Mouse (Mus musculus) adipocyte (in vitro differentiated cells): ENCODE measurements around the gene Gm39566.

Source experiments
- DNase-seq: peaks from one replicate; pipeline ENCODE4 v3.0.0-alpha.2; 2016; ENCODE audit warnings: low spot score

The Gm39566 gene

GRCm38 (mm10) chr11:69834001-69834549, 19.0 kb upstream of the Gm39566 start:
- DNase-seq, result no peak

GRCm38 (mm10) chr11:69833554-69833953, 18.5 kb upstream of the Gm39566 start:
- DNase-seq, result no peak

DNA sequence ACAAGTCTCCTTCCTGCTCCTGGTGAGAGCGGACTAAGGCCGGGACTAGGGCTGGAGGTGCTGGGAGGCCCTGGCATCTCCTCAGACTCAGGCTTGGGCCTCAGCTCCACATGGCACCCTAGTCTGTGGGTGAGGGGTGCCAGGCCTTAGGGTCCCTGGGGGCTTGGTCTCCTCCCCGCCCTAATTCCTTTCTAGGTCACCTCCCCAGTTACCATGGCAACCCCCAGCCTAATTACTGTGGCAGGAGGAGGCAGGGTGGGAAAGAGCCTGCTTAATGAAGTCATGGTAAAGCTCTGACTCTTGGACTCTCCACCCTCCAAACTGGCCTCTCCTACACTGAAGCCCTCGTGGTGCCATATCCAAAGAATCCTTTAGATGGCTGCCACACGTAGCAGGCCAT, 13.7 kb upstream of the Gm39566 start:
- DNase-seq, result no peak

- DNase-seq, result no peak
Measured at GRCm38 (mm10) chr11:69823456-69823855, 8.4 kb upstream of the Gm39566 start.

- no peak for DNase-seq
Measured at GRCm38 (mm10) chr11:69822080-69822479, 7.0 kb upstream of the Gm39566 start, which contains the start of gene Spem1. Spem1 (minus strand) TSS chr11:69822180.

GRCm38 (mm10) chr11:69818871-69819270, 3.8 kb upstream of the Gm39566 start:
- DNase-seq, result no peak

DNA sequence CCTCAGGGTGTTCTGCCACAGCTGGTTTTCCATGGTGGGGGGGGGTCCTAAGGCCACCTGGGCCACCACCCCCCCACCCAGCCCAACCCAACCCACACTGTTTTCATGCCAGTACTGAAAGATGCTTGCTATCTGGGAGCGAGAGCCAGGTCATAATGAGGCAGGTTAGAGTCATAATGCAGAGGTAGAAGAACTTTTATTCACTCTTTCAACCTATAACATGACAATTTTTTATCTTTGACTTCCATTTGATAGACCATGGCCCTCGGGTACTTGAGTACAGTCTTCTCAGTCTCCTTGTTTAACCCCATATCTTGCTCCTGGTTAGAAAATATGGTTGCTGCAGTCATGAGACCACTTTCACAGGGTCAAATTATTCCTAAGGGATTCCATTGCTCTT, 3.3 kb upstream of the Gm39566 start, which contains the start of gene Spem2:
Gene Spem2 (minus strand): TSS at position 101 of the 400 bp plus-strand sequence.
- DNase-seq, result no peak

DNA sequence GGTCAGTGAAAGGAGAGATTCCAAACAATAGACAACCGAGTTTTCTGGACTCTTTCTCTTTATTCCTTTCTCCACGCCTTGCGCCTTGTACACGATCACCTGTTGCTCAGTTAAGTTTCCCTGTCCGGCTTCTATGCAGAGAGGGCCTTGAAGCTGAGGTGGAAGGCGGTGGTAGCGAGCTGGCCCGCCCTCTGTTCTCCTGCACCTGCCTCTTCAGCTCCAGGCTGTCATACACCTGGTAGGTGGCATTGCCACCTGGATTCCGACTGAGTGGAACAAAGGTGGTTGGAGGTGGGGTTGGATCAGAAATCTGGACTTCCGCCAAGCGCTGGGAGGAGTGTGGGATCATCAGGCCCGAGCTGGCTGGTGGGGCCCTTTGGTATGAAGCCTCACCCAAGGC, 1.4 kb upstream of the Gm39566 start:
- DNase-seq, result no peak

DNA sequence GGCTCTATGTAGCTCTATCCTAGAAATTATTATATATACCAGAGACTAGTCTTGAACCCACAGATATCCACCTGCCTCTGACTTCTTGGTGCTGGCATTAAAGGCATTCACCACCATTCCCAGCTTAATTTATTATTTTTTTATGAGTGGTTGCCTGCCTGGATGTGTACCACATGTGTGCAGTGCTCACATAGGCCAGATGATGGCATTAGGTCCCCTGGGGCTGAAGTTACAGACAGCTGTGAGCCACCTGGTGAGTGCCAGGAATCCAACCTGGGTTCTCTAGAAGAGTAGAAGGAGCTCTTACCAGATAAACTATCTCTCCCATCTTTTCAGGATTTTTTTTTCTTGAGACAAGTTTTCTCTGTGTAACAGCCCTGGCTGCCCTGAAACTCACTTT, 4.8 kb downstream of the Gm39566 start:
- no peak for DNase-seq

DNA sequence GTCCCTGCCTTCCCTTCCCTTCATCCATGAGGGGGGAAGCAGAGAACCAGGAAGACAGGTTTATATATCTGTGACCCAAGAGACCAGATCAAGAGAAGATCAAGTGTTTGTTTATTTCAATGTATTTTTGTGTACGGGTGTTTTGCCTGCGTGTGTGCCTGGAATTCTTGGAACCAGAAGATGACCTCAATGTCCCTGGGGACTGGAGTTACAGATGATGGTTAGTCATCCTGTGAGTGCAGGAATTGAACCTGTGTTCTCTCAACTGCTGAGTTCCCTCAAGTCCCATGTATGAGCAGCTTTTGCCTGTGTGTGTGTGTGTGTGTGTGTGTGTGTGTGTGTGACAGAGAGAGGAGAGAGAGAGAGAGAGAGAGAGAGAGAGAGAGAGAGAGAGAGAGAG, 7.5 kb downstream of the Gm39566 start:
- DNase-seq, result peak; percentile 27

GRCm38 (mm10) chr11:69806378-69806777, 8.7 kb downstream of the Gm39566 start:
- no peak for DNase-seq

- DNase-seq, result no peak
Measured at GRCm38 (mm10) chr11:69804972-69805909, 9.9 kb downstream of the Gm39566 start, which contains the start of gene Tmem102. Tmem102 (minus strand) TSS chr11:69805624.

DNA sequence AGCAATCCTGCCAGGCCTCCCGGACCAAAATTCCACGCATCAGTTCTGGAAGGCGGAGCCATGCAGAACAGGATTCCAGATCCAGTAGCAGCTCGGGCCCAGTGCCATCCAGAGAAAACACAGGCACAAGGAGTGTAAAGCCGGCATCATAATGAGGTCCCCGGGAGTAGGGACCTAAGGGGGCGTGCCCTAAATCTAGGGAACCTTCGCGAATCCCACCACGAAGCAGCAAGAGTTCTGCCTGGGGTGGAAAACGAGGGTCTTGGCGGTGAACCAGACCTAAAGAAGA, 10.5 kb downstream of the Gm39566 start:
- DNase-seq, result no peak

DNA sequence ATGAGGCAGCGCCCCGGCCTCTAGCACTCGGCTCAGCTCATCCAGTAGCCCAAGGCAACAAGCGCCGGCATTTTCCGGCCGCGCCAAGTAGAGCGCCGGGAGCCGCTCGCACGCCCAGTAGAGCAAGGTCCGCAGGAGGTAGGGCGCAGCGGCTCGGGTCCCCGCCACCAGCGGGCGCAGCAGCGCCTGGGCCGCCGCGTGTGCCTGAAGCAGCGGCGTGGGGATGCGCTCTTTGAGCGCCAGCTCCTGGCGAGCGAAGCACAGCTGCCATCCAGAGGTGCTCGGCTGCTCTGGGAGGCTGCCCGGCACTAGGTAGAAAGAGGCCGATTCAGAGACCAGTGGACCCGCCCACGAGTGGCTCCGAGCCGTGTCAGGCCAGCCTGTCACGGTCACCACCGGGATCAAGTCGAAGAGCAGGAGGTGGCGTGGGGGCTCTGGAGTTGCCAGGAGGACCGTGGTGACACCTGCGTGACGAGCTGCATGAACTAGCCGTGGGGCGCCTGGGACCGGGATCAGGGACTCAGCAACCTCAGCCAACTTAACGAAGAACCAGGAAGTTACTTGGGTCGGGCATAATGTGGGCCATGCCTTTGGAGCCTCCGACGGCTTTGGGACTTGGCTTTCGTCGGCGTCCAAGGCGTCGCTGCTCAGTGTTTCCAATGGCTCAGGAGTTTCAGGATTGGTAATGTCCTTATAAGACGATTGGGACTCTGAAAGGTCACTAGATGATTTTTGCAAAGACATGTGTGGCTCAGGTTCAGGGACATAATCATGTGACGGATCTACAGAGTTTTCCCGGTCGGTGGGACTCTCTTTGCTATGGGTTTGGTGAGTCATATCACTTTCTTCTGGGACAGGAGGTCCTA, 11.1 kb downstream of the Gm39566 start:
- peak; percentile 61 for DNase-seq

DNA sequence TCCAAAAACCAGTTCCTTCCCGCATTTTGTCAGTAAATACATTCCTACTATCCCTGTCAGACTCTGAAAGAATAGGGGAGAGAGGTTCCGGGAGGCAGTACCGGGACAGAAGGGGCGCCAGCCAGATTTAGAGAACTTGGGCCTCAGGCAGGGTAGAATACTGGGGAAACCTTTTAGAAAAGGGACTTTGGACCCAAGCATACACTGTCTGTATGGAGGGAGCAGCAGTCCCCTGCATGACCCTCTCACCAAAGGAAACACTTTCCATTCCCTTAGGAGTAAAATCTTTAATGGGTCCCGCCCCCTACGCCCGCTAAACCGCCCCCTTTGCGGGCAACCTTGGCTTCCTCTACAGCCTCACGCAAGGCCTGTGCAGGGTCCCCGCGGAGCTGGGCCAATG, 11.8 kb downstream of the Gm39566 start:
- DNase-seq, result no peak

DNA sequence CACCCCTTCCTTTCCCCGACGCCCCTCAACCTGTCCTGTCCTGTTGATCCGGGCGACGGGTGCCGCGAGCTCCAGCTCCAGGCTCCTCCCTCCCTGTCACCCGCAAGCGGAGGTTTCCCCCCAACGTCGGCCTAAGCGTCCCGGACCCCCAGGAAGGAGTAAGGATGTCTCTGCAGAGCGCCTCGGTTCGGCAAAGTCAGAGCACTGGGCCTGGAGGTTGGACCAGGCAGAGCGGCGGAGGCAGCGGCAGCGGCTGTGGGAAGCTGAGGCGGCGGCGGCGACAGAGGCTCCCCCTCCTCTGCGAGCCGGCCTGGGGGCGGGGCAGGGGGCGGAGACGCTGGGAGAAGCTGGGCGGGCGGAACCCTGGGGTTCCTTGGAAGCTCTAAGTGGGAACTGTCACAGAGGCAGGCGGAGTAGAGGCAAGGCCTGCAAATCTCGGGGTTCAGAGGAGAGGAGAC, 12.4 kb downstream of the Gm39566 start:
- no peak for DNase-seq

GRCm38 (mm10) chr11:69801379-69801977, 13.6 kb downstream of the Gm39566 start, which contains the start of gene Fgf11:
Fgf11 (minus strand) TSS chr11:69801857.
- DNase-seq, result no peak

- DNase-seq, result no peak
Measured at GRCm38 (mm10) chr11:69800392-69801197, 14.5 kb downstream of the Gm39566 start.

GRCm38 (mm10) chr11:69800138-69800391, 15.0 kb downstream of the Gm39566 start:
- no peak for DNase-seq

GRCm38 (mm10) chr11:69799394-69800137, 15.5 kb downstream of the Gm39566 start:
- no peak for DNase-seq

DNA sequence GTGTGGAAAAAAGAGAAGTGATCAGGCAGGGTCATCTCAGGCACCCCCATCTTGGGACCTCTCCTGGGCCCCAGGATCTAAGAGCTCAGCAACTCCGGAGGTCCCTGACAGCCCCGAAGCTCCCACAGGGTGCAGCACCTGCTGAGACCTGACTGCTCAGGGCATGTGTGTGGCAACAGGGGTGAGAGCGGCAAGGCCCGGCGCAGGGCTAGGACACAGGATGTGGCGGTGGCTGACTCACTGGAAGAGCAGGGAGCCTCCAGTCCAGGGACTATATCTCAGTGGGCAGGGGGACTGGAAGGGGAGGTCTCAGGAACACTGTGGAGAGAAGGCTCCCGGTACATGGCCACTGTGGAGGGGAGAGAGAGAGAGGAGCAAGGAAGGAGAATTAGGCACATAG, 17.2 kb downstream of the Gm39566 start:
- DNase-seq, result no peak
